Mouse (Mus musculus): Measurements from ENCODE around the gene Rffl. TPM values are rescaled to one million over a fixed set of nuclear protein-coding genes. Genes with fewer than 3 reads are reported as not detected.
A peak's percentile ranks its signal among the peaks of the same experiment; 100 is the strongest.

The Rffl gene
- total RNA-seq, 2 experiments from 2014 or later, result 6.4 to 8.4 TPM

DNA sequence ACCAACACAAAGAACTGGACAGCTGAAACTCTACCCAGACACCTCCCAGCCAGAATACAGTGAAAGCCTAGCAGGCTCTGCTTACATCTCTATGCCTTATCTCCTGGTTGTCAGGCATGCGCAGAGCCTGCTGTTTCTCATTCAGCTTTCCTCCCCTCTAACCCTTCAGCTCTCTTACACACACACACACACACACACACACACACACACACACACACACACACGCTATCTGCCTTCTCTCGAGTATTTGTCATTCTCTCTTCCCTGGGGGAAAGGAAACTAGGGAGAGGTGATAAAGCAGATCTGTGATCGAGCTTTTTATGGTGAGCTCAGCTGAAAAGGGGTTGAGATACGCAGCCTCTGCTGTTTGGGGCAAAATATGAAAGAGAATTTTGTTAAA lies 3.9 kb upstream of the Rffl start:
- DNase-seq, result no peak

DNA sequence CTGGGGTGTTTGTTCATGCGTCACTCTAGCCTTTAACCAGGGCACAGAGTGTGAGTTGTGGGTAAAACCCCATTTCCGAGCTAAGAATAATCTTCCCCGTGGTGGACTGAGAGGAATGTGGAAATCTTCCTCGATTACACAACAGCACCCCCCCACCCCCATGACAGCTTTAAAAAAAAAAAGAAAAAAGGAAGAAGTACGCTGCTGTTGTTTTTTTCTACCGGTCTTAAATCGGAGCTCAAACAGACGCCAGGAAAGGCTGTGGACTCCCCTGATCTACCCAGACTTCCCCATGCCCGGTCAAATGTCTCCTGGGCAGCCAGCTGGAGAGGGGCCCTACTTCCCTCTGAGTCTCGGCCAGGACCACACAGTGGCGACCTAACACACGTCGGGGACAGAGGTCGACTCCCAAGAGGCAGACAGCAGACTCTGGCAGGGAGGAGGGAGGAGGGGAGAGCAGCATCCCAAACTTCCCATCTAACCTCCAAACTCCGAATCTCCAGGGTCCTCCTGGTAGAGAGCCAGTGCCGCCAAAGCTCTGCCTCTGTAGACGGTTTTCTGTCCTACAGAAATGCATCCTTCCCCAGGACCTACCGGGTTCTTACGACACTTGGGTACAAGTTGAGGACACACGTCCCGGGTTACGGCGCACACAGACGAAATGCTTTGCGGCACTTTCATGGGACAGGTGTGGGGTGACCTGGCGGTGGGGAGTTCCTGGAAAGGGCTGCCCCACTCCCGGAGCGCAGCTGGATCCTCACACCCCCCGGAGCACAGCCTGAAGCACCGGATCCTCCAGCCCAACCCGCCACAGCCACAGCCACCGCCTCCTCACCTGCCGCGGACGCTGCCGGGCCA lies 608 bp downstream of the Rffl start:
- peak; percentile 45 to 59 for DNase-seq

DNA sequence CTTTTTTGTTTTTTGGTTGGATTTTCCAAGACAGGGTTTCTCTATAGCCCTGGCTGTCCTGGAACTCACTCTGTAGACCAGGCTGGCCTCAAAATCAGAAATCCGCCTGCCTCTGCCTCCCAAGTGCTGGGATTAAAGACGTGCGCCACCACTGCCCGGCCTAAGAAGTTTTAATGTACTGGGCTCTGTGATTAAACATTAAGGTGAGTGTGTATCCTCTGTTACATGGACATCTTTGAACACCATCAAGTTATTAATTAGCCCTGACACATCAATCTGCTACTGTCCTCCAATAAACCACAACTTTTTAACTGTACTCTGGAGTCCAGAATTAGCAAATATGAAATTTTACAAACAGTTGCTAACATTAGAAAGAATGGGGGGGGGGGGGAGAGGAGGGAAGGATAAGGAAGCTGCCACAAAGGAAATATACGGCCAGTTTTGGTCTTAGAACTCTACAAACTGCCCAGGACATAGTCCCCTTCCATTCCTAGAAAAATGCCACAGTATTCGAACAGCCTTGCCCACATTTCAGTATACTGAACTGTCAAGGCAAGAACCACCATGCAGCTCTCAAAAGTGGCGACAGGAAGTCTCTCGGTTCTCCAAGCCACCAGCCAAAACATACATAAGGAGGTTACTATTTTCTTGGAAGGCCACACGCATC lies 1.4 kb downstream of the Rffl start:
- DNase-seq, result no peak

DNA sequence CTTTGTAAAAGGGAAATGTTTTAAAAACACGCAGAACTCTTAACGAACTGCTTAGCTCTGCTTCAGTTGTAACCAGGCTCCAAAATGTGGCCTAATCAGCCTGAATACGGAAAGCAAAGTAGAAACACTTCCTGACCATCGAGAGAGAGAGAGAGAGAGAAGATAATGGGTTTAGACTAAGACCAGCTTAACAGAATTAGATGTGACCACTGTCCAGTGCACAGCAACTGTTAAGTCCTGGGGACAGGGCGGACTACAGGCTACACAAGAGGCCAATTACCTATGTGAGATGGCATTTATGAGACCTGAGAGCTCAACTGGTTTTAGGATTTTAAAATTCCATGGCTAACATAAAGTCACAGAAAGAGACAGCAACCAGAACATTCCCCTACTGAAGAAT lies 3.1 kb downstream of the Rffl start:
- DNase-seq, result no peak

DNA sequence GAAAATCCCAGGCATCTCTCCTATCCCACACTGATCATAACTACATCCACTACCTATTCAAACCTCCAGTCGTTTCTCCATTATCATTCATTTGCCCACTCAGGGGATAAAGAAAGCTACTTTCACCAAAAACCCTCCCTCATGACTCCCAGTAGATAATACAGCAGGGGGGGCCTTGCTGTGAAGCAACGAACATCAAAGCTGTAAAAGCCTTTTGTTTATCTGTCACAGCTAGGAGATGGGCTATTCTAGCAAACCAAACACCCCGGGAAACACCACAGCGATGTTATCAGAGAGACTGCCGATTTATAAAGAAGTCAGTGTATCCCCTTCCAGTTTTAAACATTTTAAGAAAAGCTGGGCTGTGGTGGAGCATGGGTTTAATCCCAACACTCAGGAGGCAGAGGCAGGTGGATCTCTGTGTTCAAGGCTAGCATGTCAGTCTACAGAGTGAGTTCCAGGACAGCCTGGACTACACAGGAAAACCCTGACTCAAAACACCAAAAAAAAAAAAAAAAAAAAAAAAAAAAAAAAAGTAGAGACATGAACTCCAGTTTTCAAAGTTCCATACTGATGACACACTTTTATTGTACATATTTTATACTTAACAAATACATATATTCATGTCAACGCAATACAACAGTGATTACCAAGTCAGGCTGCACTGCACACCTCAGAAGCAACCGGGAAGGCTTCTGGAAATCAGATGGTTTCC lies 4.0 kb downstream of the Rffl start:
- DNase-seq, result no peak

DNA sequence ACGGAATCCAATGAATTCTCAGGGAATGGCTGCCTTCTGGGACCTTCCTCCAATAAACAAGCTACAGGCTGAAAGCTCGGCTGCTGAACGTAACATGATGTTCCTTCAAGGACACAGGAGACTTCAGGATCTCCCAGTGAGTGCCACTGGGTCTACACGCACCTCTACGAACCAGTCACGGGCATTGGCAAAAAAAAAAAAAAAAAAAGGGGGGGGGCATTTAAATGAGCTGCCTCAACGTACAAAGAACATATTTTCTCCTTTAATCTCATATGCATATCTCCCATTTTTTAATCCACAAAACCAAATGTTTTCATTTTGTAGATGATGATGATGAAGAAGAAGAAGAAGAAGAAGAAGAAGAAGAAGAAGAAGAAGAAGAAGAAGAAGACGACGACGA lies 5.1 kb downstream of the Rffl start:
- DNase-seq, result no peak

DNA sequence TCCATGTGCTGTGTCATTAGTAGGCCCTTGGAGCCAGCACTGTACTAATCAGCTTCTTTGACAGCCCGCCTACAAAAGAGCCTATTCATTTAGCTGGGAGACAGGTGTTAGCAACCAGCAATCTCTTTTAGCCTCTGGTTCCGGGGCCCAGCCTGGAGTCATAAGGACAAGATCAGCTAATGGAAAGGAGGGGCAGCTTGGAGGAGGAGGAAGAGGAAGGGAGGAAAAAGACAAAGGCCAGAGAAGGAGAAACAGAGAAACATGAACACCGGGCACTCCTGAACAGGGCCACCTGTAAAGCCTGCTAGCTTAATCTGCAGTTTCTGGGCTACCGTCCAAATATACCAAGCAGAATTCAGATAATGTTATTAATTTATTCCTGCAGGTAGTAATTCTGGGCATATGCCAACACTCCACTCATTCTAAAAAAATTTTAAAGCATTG lies 7.5 kb downstream of the Rffl start:
- no peak for DNase-seq

DNA sequence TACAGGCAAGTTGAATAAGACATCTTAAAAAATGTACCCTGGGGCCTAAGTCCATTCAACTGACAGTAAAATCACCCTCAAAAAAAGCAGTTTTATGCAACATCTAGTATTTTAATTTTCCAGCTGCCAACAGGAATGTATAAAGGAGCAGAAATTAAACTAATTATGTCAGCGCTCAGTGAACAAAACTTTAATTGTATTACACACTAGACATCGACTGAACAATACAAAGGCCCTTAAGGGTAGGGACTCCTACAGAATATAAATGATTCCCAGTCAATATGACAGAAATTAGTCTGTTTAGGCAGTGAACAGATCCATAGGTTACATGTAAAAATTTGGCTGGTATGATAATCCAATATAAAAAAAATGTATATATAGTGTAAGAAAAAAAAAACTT lies 8.0 kb downstream of the Rffl start:
- DNase-seq, result no peak

DNA sequence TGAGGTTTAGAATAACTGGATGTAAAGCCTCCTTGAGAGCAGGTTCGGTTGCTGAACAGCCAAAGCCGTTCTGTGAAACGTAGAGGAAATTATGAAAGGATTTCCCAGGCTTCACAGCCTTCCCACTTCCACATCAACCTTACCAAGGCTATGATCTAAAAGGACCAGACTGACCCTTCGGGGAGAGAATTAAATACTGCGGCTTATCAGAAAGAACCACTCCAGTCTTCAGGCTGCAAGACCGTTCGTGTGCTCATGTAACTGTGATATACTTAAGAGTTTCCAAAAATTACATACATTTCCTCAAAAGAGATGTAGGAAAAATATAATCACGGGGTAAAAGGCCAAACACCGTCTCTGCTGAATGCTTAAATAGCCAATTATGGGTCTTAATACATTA lies 8.4 kb downstream of the Rffl start:
- no peak for DNase-seq

DNA sequence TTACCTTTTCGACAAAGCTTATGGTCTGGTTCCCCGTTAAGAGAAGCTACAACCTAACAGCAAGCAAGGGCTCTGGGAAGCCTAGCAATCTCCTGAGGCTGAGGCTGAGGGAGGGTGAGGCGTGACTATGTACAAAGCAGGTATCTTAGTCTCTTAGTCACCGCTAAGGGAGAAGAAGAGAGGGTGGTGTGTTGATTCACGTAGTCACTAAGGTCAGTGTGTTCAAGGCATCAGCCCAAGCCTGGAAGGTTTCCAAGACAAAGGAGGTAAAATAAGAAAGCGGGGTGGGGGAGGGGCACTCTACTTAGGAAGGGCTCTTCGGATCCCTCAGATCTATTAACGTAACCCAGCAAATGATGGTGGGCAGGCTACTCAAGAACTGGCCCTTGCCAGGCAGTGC lies 9.5 kb downstream of the Rffl start:
- peak in 1 of 2 experiments; percentile 14 for DNase-seq

DNA sequence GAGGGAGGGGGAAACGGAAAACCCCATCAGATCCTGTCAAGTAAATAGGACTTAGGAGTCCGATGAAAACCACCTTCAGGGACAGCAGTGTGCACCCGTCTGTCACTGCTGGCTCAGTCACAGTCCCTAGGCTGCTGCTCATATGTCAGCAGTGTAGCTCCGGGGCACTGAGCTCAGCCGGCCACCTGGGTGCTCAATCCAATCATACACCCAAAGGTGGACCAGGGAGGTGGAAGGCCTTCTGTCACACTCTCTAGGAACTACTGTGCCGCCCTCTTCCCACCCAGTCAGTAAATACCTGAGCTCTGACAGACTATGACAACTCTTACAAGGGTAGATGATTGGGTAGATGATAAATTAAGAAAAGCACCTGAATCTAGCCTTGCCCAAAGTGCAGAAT lies 10.3 kb downstream of the Rffl start:
- no peak for DNase-seq

DNA sequence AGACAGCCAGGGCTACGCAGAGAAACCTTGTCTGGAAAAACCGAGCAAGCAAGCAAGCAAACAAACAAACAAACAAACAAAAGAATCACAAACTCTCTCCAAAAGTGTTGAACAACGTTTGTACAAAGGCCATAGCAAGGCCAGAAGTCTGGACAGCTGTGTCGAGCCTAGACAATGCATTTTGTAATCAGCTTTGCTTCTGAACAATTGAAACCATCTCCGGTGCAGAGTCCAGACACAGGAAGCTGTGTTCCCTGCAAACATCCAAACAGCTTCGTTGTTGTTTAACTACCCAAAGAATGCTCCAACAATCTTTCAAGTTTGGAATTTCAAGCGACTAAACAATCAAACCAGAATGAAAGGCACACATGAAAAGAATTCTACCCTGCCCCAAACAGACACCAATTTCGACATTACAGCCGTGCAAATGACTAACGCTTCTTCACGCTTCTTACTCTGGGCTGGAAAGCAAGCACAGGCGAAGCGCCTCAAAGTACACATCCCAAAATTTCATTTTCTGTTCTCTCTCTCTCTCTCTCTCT lies 13.6 kb downstream of the Rffl start:
- DNase-seq, result no peak

DNA sequence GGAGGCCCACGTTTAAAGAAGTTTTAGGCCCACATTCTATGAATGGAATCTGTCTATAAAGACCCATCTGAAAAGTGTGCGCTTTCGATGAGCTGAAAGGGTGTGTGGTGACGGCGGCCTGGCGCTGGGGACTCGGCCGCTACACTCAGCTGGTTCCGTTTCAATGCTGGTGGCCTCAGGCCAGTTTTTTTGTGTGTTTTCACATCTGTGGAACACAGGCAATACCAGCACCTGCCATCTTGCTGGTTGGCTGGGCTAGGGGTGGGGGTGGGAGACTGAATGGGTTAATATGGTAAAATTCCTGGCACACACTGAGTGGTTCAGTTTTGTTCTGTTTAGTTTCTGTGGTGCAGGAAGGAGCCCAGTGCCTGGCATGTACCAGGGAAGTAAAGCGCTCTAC lies 15.0 kb downstream of the Rffl start:
- no peak for DNase-seq

DNA sequence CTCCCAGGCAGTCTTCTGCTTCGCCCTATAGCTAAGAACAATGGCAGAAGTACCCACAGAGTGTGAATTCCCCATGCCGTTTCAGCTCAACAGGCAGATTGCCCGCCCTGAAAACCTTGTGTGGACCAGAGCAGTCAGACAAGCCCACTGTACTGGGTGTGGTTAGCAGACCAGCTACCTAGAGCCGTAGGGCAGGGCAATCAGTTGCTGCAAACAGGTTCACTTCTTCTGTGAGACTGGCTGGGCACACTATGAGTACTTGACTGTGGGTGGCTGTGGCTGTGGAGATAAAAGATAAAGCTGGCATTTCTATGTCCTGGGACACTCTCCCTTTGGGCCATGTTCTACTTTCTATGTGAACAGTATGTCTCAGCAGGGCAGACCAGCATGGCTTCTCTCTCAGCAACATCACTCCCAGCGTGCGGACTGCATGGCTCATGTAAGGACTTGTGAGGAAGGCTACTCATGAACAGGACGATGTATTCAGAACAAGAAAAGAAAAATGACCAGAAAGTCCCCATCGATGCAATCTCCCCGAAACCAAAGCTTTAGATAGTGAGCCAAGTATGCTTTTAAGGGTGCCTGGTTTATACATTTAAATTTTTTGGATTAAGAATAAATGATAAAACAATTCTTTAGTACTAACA lies 15.6 kb downstream of the Rffl start:
- no peak for DNase-seq

DNA sequence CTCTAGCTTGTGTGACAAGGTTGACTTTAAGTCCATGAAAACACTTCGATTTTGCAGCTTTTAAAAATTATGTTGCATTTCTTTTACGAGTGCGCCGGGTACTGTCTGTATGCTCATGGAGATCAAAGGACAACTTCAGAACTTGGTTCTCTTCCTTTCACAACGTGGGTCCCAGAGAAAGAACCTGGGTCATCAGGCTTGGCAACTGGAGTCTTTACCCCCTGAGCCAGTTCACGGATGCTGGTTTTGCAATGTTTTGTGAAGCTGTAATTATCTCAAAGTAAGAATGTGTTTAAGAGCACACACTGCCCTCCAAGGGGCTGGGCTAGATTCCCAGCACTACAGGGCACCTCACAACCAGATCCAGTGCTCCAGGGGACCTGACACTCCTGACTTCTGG lies 16.9 kb downstream of the Rffl start:
- DNase-seq, result no peak

DNA sequence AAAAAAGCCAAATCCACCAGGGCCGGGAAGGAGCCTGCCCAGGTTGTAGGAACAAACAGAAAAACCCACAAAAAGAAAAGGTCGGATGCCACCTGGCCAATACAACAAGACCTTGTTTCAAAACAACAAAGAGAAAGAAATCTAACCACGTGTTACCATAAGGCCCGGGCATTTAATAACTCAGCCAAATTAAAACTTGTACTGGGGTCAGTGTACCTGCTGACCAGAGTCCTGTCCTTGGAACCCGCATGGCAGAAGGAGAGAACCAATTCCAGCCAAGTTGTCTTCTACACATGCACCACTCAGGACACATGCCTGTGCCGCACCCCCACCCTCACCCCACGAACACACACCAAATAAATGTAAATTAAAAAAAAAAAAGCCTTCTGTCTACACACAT lies 18.1 kb downstream of the Rffl start:
- no peak for DNase-seq

DNA sequence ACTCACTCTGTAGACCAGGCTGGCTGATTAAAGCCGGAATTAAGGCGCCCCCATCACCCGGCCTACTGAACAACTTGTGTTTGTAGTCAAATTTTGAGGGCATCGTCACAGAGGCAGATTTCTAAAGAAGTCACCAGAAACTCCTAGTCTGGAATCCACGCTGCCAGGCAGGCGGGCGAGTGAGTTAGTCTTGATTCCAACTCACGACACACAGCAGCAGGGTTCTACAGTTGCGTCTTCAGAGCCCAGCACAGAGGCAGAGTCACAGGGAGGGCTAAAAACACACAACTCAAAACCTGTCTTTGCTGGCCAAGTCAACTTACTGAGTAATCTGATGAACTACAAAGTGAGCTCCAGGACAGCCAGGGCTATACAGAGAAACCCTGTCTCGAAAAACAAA lies 18.5 kb downstream of the Rffl start:
- DNase-seq, result no peak

DNA sequence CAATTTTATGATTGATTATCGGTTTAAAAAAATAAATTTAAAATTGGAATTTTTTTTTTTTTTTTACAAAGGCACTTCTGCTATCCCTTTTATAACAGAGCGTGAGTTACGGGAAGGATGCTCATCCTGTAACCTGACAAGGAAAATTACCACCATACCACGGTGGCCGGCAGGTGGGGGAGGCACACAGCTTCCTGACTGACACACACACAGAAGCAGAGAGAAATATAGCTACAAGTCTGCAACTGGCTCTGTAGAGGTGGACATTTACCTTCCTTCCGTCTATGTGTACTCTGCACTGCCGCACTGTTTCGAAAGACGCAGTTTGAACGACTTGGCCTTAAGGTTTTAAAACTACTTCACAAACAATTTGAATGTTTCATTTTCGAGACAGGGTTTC lies 18.9 kb downstream of the Rffl start:
- no peak for DNase-seq

DNA sequence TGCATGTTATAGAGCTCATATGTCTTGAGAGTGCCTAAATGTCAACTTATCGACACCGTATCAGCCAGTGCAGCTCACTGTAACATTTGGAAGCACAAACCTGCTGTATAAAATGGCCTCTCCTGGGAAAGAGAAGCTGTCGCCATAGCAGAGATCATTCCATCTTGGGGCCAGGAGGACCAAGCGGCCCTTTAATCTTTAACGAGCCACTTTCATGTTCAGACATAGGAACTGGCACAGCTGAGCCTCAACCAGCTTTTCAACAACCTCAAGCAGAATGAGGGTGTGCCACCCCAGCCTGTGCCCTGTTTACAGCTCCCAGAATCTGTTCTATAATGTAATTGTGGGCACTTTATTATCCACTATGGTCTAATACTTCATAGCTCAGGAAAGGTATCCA lies 20.8 kb downstream of the Rffl start:
- DNase-seq, result no peak

DNA sequence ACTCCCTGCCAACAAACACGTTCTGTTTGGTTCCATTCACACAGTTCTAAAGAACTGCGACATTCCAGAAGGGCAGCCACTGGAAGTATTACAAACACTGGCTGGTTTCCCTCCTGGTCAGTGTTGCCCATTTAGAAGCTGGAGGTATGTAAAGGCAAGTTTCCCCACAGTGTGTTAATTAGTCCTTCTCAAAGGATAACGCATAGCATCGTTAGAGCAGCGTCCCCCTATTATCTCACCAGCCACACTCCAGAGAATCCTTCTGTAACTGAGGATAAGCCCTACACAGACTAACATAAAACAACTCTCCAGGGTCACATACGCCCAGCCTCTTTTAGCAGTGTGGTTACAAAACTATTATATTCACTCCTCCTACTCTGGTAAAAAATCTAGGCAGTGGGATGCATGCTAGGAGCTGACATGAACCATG lies 23.4 kb downstream of the Rffl start:
- DNase-seq, result no peak

DNA sequence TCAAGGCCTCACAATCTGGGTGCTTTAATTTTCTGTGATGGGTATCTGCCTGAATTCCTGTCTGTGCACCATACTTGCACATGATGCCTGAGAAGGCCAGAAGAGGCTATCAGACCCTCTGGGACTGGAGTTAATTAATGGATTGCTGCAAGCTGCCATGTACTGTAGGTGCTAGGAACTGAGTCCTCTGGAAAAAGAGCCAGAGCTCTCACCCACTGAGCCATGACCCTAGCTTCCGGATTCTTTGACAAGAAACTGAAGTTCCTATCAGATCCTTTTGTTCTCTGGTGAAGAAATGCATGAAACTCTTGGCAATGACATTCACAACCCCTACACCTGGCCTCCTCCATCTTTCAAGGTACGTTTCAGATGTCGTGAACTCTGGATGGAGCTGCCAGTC lies 24.1 kb downstream of the Rffl start:
- DNase-seq, result no peak

DNA sequence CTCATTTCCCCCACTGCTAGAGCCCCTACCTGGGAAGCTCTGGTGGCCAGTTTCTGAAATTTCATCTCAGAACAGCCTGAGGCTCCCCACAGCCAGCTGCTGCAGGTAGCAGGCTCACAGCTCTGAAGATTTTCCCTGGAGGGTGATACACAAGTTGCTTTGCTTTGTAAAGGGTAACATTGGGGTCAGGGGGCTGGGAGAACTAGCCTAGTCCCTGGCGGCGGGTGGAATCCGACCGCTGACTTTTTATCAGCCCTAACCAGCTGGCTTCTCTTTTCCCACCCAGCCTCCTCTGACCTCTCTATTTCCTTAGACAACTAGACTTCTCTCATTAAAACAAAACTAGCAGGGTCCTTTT lies 25.0 kb downstream of the Rffl start:
- no peak for DNase-seq
